Mouse (Mus musculus): Measurements from ENCODE around the gene Ahcy. TPM values are rescaled to one million over a fixed set of nuclear protein-coding genes. Genes with fewer than 3 reads are reported as not detected.

Ahcy gene
- total and polyA plus RNA-seq, 3 experiments: 364 to 529 (median 514) TPM

DNA sequence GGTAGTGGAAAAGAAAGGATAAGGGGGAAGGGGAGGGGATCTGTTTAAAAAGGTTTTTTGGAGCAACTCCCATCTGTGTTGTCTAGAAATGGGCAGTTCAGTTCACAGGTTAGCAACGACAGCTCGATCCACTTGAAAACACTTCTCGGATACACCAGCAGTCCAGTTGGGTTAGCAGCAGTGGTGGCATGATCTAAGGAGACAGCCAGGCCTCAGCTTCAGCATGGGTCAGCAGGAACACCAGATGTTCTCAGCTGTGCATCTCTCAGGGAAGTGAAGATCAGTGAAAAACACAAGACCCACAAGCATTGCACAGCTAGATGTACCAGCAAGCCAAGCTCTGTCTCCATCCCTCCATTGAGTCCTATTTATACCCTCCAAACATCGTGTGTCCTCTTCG lies 12.0 kb upstream of the Ahcy start:
- DNase-seq (ENCODE audit: extremely low read depth): no peak
- no peaks in the 10 kb centered on the region for H3K79me2 ChIP-seq (replicated peaks; ENCODE audit: control insufficient read depth, extremely low read depth, insufficient read depth, poor library complexity, severe bottlenecking)
- dilution Hi-C loops (cut with MboI; ENCODE audit: extremely low pct_ligation_motif_present, extremely low pct_unique_long_range_greater_than_20kb, low sequenced_read_pairs): no loop called here
- in situ Hi-C loops (cut with MboI; ENCODE audit: low pct_ligation_motif_present, low pct_unique_long_range_greater_than_20kb, low sequenced_read_pairs): loop anchor here (10.0 to 25.0 kb wide), 2 partner anchors 98 to 301 kb away; partner anchors contain the start of gene Trp53inp2
- no peak overlapping the region for H3K4me2 ChIP-seq (ENCODE audit: insufficient read depth, low read depth, poor library complexity, severe bottlenecking)
- H3K27me3 ChIP-seq (replicated peaks): no peaks in the 10 kb centered on the region
- no peaks in the 10 kb centered on the region for H3K9me3 ChIP-seq (replicated peaks; ENCODE audit: low read length)
- TF ChIP-seq MXI1 (IDR thresholded peaks at IDR 0.05; ENCODE audit: low read depth, low read length) (no peak), MEF2A (IDR thresholded peaks at IDR 0.05; ENCODE audit: borderline replicate concordance, low read depth, low read length) (no peak), POLR2AphosphoS2 (IDR thresholded peaks at IDR 0.05; ENCODE audit: low read depth, low read length) (no peak), POLR2A (IDR thresholded peaks at IDR 0.05; ENCODE audit: low read depth, low read length) (no peak), PAX5 (IDR thresholded peaks at IDR 0.05; ENCODE audit: low read length) (no peak), CHD1 (IDR thresholded peaks at IDR 0.05; ENCODE audit: low read depth, low read length) (no peak), BHLHE40 (IDR thresholded peaks at IDR 0.05; ENCODE audit: low read depth, low read length) (no peak), CHD2 (IDR thresholded peaks at IDR 0.05; ENCODE audit: low read length) (no peak), NRF1 (IDR thresholded peaks at IDR 0.05; ENCODE audit: low read depth, low read length) (no peak), MYC (IDR thresholded peaks at IDR 0.05; ENCODE audit: low read depth, low read length) (no peak), JUND (conservative IDR thresholded peaks at IDR 0.05; ENCODE audit: low read depth, low read length) (no peak), TCF12 (IDR thresholded peaks at IDR 0.05; ENCODE audit: low read depth, low read length) (no peak), ELF1 (IDR thresholded peaks at IDR 0.05; ENCODE audit: low read depth, low read length) (no peak), RAD21 (IDR thresholded peaks at IDR 0.05; ENCODE audit: low read depth, low read length) (no peak), MAZ (IDR thresholded peaks at IDR 0.05; ENCODE audit: low read depth, low read length) (no peak), CTCF (conservative IDR thresholded peaks at IDR 0.05 in 1 of 2, IDR thresholded peaks at IDR 0.05 in 1 of 2; ENCODE audit: low read depth in 2 of 2, low read length in 2 of 2) (no peak), TBP (conservative IDR thresholded peaks at IDR 0.05; ENCODE audit: low read depth, low read length) (no peak)
- peaks cover 0 to 4% of the 10 kb centered on the region in 2 experiments; a peak in 2 of 4 replicates for H3K4me1 ChIP-seq (ENCODE audit: control insufficient read depth in 1 of 2, insufficient read depth in 2 of 2)
- H3K36me3 ChIP-seq (replicated peaks in 1 of 2; ENCODE audit: control insufficient read depth in 1 of 2, insufficient read depth in 1 of 2, low read length in 1 of 2): no peaks in the 10 kb centered on the region
- no peak overlapping the region for H3K9ac ChIP-seq (ENCODE audit: insufficient read depth, low read depth)
- H3K4me3 ChIP-seq (replicated peaks in 1 of 3; ENCODE audit: low read depth in 2 of 3, low read length in 2 of 3, poor library complexity in 1 of 3): no peak overlapping the region
- no peak overlapping the region for H3K27ac ChIP-seq (ENCODE audit: insufficient read depth, low read depth)

DNA sequence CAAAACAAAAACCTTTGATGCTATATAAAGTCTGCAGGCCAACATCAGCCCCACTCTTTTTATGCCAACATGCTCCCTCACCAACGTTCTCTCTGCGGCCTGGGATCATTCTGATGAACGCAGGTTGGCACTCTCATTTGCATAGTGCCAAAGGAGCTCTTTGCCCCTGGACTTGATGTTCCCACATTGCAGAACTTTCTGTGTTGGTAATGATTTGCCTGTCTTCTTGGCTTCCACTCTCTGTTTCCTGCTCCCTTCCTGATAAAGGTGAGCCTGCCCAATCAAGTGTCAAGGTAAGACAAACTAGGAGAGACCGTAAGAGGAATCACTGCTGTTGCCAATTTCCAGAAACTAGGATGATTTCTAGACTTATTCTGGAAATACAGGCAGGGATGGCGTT lies 10.2 kb upstream of the Ahcy start:
- no peaks in the 10 kb centered on the region for H3K79me2 ChIP-seq (replicated peaks; ENCODE audit: control insufficient read depth, extremely low read depth, insufficient read depth, poor library complexity, severe bottlenecking)
- H3K4me2 ChIP-seq (ENCODE audit: insufficient read depth, low read depth, poor library complexity, severe bottlenecking): no peak overlapping the region
- in situ Hi-C loops (cut with MboI; ENCODE audit: low pct_ligation_motif_present, low pct_unique_long_range_greater_than_20kb, low sequenced_read_pairs): loop anchor here (10.0 to 25.0 kb wide), 2 partner anchors 100 to 303 kb away; partner anchors contain the start of gene Trp53inp2
- DNase-seq (ENCODE audit: extremely low read depth): no peak
- dilution Hi-C loops (cut with MboI; ENCODE audit: extremely low pct_ligation_motif_present, extremely low pct_unique_long_range_greater_than_20kb, low sequenced_read_pairs): no loop called here
- TF ChIP-seq MYC (IDR thresholded peaks at IDR 0.05; ENCODE audit: low read depth, low read length) (no peak), POLR2A (IDR thresholded peaks at IDR 0.05; ENCODE audit: low read depth, low read length) (no peak), TCF12 (IDR thresholded peaks at IDR 0.05; ENCODE audit: low read depth, low read length) (no peak), ELF1 (IDR thresholded peaks at IDR 0.05; ENCODE audit: low read depth, low read length) (no peak), JUND (conservative IDR thresholded peaks at IDR 0.05; ENCODE audit: low read depth, low read length) (no peak), CTCF (conservative IDR thresholded peaks at IDR 0.05 in 1 of 2, IDR thresholded peaks at IDR 0.05 in 1 of 2; ENCODE audit: low read depth in 2 of 2, low read length in 2 of 2) (no peak), MAX (IDR thresholded peaks at IDR 0.05; ENCODE audit: low read length) (no peak), MAZ (IDR thresholded peaks at IDR 0.05; ENCODE audit: low read depth, low read length) (no peak), IRF4 (IDR thresholded peaks at IDR 0.05; ENCODE audit: low read depth, low read length) (no peak), BHLHE40 (IDR thresholded peaks at IDR 0.05; ENCODE audit: low read depth, low read length) (no peak), KAT2A (IDR thresholded peaks at IDR 0.05; ENCODE audit: insufficient replicate concordance, low read length) (no peak), E2F4 (IDR thresholded peaks at IDR 0.05; ENCODE audit: insufficient replicate concordance, low read depth, low read length) (no peak), SMC3 (IDR thresholded peaks at IDR 0.05; ENCODE audit: low read depth, low read length) (no peak), RCOR1 (conservative IDR thresholded peaks at IDR 0.05; ENCODE audit: low read depth, low read length) (no peak), TBP (conservative IDR thresholded peaks at IDR 0.05; ENCODE audit: low read depth, low read length) (no peak), ZKSCAN1 (IDR thresholded peaks at IDR 0.05; ENCODE audit: borderline replicate concordance, low read depth, low read length) (no peak), PAX5 (IDR thresholded peaks at IDR 0.05; ENCODE audit: low read length) (no peak), USF2 (conservative IDR thresholded peaks at IDR 0.05; ENCODE audit: low read depth, low read length) (no peak)
- no peak overlapping the region for H3K9ac ChIP-seq (ENCODE audit: insufficient read depth, low read depth)
- peaks cover 0 to 4% of the 10 kb centered on the region in 2 experiments; a peak in 2 of 4 replicates for H3K4me1 ChIP-seq (ENCODE audit: control insufficient read depth in 1 of 2, insufficient read depth in 2 of 2)
- no peaks in the 10 kb centered on the region for H3K27me3 ChIP-seq (replicated peaks)
- H3K9me3 ChIP-seq (replicated peaks; ENCODE audit: low read length): no peaks in the 10 kb centered on the region
- no peaks in the 10 kb centered on the region for H3K36me3 ChIP-seq (replicated peaks in 1 of 2; ENCODE audit: control insufficient read depth in 1 of 2, insufficient read depth in 1 of 2, low read length in 1 of 2)
- no peak overlapping the region for H3K27ac ChIP-seq (ENCODE audit: insufficient read depth, low read depth)
- no peak overlapping the region for H3K4me3 ChIP-seq (replicated peaks in 1 of 3; ENCODE audit: low read depth in 2 of 3, low read length in 2 of 3, poor library complexity in 1 of 3)

Data from CH12.LX (cell line).